Mouse (Mus musculus) WW6 (cell line): Measurements from ENCODE around the gene Myo5a.

Experiments
- DNase-seq: peaks from one replicate; pipeline ENCODE4 v3.0.0-alpha.2; 2013; ENCODE audit warnings: low read depth, low spot score

Gene Myo5a

DNA sequence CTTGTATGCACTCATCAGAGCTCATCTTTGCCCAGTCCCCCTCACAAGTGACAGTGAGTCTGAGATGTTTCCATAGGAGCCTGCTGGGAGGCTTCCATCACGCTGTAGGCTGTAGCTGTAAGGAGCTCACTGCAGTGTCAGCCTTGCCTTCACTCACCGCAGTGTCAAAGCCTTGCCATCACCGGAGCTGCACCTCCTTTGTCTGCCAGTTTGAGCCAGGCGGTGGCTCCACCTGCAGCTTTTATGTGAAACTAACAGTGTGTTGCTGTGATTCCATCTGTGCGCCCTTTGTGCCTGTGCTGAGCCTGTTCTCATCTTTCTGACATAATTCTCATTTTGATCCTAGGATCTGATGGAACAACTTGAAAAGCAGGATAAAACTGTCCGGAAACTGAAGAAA, 126.5 kb downstream of the Myo5a start:
- DNase-seq = no peak

DNA sequence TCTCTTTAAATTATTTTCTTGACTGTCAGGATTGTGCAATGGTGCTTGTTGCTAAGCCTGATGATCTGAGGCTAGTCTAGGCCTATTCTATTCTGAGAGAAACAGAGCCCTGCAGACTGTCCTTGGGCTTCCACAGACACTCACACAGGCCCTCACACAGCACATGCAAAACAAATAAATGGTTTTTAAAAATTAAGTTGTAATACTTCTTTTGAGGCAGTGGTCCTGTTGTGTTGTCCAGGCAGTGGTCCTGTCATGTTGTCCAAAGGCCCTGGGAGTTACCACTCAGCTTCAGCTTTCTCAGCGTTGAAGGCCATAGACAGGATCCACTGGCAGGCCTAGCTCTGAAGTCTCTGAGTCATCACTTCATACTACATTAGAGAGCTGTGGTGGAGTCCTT, 130.7 kb downstream of the Myo5a start:
- no peak for DNase-seq

DNA sequence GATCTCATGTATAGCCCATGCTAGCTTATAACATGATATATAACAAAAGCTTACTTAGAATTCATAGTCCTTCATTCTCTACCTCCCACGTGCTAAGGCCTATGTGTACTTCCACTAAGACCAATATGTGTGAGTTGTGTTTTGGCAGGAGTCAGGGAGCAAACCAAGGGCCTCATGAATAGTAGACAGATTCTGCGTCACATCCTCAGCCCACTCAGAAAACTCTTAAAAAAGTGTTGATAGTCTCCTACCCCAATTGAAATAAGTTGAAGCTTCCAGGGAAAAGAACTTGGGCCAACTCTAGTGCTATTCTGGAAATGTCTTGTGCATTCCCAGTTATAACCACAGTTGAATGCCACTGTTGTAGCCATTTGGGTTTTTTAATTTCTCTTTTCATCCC, 131.2 kb downstream of the Myo5a start:
- no peak for DNase-seq

DNA sequence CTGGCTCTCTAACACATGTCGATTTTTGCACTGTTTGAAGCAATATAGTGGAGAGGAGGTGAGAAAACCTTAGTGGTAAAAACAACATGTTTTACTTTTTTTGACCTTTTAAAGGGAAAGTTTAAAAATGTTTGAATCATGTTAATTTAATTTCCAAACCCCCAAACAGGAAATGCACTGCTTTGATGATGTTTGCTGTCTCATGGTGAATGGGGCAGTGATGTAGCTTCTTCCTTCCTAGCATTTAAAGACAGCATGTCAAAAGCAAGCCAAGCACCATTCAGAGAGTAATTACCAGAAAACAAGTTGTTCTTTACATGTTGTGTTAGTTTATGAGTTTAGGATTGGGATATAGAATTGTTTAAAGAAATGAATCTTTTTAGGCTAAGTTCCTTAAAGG, 138.4 kb downstream of the Myo5a start:
- DNase-seq = no peak

DNA sequence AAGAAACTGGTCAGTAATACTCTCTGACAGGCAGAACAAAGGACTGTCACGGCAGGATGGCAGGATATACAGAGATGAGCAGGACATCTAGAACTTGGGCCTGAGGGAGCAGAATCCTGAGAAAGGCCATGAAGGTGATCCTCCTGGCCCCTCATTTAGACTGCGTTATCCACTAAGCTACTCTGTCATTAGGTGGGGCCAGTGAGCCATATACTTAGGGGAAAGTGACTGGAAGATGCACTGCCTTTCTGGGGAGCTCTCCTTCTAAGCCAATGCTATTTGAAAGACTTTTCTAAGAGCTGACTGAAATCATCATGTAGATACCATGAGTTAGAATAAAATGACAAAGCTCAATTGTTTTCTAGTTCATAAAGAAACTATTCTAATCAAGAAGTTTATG, 139.5 kb downstream of the Myo5a start:
- DNase-seq = no peak

DNA sequence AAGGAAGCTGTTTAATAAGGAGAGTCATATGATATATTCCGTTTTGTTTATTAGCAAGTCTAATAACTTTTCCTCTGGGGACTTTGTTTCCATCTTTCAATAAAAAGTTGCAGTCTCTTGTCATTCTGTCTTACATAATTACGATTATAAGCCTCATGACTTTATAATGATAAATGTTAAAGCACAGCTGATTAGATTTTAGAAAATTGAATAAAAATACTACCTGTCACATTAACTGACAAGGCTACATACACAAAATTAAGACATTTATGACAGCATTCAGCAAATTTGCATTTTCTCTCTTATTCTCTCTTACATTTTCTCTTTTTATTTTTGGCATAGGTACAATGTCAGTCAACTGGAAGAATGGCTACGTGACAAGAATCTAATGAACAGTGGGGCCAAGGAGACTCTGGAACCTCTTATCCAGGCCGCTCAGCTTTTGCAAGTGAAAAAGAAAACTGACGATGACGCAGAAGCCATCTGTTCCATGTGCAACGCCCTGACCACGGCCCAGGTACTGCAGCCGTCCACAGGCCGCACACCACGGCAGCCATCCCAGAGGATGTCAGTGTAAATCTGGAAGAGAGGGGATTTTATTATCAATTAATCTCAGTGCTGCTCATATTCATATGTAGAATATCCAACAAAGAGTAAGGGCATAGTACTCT, 144.1 kb downstream of the Myo5a start:
- DNase-seq = no peak

DNA sequence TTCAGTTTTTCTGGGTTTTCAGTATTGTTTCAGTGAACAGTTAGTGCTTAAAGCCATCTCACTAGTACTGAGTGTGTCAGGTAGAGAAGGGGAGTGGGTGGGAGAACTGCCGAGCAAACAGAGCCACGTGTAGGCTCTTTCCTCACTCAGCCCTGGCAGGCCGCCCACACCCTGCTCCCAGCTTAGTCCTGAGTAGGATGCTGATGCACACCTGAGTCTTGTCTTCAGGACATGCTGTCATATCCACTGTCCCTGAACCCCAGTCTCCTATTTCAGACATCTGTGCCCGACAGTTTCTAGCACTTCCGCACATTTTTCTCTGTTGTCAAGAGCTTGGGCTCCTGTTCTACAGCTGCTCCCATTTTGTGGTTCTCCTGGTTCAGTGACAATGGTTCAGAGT, 149.1 kb downstream of the Myo5a start:
- no peak for DNase-seq

DNA sequence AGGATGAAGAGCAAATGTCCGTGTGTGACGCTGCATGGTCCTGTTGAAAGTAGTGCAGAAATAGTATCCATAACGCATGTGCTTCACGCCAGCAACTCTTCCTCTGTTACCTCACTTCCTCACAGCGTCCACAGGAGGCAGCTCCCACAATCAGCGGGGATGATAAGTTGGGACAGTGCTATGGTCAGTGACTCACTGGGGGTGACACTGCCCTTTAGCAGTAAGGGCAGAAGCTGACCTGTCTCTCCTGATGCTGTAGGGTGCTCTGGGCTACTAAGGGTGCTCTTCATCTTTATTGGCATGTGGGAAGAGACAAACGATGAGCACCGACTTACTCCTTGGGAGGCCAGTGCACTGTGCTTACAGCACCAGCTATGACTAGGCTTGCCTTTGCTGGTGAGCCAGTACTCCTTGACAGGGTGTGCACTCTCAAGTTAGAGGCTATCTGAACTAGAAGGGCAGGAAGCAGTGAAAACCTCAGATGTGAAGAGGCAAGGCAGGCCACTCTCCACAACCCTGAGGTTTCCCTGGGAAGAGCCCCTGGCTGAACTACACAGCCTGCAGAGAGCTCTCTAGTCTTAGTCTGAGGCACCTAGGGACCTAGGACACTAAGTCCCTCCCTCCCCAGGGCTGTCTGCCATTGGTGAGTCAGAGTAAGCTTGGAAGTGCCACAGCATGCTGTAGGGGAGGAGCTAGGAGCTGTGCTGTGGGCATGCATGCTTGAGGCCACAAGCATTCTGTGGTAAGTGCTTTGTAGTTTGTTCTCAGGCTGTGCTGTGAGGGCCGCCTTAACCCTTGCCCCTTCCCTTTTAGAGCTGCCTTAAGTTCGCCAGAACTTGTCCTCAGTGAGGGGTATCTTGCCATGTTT, 150.8 kb downstream of the Myo5a start:
- no peak for DNase-seq

DNA sequence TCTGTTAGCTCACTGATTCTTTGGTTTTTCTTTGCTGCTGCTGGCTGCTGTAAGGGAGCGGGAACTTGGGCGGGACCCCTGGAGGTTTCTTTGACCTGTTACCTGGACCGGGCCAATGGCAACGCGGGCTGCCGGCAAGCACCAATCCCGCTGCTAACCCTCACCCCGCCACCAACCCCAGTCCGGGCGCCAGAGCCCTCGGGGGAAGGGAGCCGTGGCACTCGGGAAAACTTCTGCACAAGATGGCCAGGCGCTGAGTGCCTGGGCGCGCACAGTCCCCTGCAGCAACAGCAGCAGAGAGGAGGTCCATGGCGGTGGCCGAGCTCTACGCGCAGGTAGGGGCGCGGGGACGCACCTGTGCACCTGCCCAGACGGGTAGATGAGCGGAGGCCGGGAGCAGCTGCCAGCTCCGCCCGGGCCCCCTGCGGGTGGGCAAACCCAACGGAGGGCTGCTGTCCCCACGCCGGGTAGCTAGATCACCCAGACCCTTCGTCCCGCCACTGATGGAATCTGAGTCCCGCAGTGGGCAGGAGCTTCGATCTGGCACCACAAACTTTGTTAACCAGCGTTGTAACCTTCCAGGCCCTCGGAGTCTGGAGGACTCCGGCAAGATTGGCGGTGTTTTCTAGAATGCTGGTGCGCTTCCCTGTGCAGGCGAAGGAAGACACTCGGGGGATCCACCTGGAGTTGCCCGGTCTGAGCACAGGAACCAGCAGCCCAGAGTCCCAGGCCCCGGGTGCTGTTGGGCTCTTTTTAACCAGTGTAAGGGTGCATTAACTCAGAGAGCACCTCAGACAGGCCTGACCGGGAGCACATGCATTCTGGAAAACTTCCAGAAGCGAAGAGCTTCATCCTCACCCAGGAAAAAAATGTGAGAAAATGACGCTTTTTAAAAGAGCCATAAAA, 161.3 kb downstream of the Myo5a start, which contains the start of gene Myo5c:
Gene Myo5c (plus strand): TSS at position 180 of the 906 bp plus-strand sequence.
- DNase-seq = peak; percentile 81

DNA sequence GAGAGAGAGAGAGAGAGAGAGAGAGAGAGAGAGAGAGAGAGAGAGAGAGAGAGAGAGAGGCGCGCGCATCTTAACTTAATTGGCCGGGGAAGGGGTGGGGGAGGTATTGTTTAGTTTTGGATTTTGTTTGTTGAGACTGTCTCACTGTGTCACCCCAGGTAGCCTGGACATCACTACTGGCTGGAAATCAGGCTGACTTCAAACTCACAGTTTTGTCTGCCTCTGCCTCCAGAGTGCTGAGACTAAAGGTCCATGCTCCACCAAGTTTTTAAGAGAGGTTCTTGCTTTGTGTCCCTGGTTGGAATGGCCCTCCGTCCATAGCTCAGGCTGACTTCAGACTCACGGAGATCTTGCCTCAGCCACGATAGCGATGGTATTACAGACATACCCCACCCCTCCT, 162.0 kb downstream of the Myo5a start:
- no peak for DNase-seq

DNA sequence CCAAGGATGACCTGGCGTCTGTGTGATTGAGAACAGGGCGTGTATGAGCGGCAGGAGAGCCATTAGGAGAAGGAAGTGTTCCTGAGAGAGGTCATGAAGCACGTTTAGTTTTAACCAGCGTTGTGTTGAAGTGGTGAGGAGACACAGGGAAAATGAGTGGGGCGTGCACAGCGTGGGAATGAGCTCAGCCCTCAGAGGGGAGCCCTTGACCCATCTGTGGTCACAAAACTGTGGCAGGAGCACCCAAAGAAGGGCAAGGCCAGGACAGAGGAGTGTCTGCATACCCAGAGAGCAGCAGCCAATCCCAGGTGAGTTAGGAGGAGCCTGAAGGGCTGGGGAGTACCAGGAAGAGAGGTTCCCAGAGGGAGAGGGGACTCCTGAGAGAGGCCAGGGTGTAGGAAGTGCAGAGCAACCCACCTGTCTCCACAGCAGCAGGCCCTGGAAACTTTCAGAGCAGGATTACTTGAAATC, 163.5 kb downstream of the Myo5a start:
- no peak for DNase-seq

DNA sequence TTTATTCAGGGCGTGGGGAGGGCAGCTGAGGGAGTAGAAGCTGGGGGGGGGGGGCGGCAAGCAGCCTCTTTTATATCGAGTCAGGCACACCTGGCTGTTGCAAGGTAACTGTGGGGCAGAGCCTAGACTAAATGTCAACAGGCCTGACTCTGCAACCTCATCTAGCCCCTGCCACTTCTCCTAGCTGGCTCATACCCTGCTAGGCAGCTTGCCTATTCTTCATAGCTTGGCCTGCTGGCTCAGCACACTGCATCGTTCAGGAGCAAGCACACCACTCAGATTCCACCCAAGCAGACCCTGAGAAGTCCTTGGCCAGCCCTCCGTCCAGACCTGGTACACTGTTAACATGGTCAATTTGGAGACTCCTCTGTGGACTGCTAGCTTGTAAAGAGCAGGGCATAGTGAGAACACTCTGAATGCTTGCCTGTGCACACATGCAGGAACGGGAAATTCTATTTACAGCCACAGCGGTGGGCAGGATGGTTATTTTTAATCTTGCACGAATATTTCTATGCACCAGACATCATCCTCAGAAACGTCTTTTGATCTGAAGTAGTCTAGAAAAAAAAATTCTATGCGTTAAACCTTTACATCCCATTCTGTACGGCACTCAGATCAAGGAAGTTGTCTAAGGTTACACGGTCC, 164.3 kb downstream of the Myo5a start:
- no peak for DNase-seq

DNA sequence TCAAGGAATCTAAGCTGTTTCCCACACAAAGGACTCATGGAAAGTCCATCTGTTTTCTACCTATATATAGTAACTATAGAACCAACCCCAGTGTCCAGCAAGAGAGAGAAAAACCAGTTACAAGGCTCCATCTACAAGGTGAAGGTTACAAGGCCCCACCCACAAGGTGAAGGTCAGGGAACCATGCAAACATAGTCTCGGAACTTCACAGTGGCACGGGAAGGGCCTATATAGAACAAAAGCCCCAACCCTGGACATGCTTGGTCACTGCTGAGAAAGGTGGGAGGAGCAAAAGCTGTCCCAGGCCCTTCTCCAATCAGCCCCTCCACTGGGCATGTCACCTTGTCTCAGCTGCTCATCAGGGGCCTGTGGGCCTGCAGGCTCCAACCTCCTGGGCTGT, 164.9 kb downstream of the Myo5a start:
- no peak for DNase-seq

DNA sequence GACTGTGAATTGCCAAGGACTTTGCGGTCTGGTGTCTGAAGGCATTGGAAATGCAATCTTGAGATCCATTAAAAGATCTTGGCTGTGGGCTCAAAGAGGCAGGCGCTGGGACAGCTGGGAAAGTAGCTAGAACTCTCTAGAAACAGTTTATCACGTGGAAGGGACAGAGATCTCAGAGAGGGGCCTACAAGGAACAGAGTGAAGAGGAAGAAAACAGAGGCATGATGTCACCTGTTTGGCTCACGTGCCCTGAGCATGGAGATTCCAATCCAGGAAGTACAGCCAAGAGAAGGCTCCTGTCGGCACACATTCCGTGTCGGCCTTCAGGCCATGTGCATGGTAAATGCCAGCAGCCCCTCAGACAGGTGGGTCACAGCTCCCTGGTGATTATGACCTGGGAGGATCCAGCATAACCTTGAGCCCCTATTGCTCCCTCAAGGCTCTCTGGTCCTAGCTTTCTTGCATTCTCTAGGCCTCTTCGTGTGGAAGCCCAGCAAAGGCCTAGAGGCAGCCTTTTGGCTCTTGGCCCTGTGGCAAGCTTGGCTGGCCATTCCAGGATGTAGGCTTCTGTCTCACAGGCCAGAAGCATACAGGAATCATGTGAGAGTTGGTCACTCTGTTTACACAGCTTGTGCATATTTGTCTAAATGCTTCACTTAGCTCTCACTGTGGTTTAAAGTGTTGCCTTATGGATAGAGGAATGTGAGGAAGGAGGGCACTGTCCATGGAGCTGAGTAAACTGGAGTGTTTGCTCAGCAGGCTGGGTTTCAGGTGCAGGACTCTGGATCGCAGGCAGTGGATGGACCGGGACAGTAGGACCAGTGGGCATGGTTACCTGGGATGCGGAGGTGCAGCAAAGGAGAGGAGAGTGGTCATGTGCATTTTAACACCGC, 165.8 kb downstream of the Myo5a start:
- no peak for DNase-seq

DNA sequence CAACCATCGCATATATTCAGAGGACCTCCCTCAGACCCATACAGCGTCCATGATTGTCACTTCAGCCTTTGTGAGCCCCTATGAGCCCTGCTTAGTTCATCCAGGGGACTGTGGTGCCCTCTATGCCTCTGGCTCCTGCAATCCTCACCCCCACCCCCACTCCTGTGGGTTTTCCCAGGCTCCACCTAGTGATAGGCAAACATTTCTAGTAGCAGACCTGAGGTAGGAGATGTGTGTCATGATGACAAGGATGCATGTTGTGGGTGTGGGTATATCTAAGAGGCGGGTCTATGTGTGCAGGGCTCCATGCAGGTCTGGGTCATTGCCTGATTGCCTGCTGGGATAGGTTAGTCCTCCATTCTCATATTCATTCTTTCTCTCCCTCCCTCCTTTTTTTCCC, 167.4 kb downstream of the Myo5a start:
- DNase-seq = no peak

DNA sequence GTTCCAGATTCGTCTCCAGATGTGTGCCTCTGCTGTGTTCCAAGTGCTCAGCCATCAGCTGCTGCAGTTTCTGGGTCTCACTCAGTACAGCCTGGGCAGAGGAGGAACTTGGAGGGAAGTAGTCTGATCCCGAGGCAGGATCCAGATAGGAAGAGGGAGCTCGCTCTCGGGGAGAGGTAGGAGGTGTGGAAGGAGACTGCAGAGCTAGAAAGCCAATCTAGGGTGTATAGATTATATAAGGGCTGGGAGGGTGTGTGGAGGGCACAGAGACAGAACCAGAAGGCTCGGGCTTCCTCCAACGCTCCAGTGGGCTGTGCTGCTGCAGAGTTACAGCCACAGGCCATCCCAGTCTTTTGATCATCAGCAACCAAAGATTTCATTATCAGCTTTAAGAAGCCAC, 172.2 kb downstream of the Myo5a start:
- DNase-seq = no peak

DNA sequence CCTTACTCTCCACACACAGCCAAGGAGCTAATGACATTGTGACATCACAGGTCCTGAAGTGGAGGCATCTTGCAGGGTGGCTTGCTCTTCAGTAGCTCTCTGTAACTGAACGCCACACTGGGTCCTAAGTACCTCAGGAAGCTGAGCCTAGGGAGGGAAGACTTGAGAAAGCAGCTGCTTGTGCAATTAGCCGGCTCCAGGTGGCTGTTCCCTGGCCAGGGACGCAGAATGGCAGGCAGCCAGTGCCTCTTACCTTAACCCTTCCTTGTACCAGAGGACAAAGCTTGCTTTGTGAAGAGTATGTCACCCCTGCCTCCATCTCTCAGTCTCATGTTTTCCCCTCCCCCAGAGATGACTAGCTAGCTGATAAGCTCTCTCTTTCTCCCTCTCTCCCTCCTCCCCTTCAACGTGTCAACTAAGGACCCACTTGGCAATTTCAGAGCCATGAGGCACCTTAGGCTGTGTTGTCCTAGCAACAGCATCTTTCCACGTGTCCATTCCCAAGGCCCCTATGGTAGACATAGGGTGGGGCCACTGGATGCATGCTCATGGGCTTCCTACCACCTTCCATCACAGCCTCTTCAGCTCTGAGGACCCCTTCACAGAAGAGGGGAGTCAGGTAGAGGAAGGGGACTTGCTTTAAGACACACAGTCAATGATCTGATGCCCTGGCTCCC, 173.1 kb downstream of the Myo5a start:
- no peak for DNase-seq

DNA sequence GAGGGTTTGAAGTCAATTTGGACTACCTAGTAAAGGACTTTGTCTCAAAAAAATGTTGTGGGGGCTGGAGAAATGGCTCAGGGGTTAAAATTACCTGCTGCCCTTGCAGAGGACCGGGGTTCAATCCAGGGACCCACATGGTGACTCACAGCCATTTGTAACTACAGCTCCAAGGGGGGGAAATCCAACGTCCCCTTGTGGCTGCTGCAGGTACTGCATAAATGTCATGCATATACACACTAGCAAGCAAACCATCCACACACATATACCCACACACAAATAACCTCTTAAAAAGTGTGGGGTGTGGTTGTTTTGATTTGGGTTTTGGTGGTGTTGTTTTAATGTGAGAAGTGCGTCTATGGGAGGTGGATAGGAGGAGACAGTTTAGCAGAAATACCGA, 173.7 kb downstream of the Myo5a start:
- no peak for DNase-seq

DNA sequence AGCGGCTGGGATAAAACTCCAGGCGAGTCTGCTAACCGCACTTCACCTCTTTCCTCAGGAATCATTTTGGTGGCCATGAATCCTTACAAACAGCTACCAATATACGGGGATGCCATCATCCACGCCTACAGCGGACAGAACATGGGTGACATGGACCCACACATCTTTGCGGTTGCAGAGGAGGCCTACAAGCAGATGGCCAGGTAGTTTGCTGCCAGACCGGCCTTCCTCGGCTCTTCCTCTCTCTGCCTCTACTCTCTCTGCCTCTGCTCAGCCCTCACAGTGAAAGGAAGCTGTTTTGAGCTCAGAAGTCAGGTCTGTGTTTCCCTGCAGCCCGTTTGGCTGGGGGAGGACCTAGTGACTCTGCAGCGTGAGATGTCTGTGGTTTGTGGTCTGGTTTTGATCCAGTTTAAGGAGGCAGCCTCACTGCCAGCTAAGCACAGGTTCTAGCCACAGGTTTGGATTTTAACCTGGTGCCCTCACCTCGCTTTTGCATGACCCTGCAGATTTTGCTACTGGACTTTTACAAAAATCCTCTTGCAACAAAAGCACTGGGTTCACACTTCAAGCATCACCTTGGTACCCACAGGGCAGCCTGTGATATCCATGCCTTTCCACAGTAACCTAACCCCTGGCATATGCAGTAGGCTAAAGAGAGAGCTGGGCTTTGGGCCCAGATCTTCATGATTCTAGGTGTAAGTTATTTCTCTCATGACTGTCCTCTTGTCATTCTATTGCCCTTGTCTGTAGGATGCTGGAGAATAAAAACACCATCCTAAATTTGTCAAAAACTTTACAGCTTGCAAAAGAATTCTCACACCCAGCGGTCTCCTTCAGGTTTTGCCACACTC, 175.5 kb downstream of the Myo5a start:
- no peak for DNase-seq
